Mouse (Mus musculus): ENCODE measurements around the gene Phc2.

- no peak for TF ChIP-seq CHD2 (IDR thresholded peaks at IDR 0.05; ENCODE audit: low read depth, low read length)
- no peak for TF ChIP-seq ZC3H11A (IDR thresholded peaks at IDR 0.05; ENCODE audit: borderline replicate concordance, low read depth, low read length)
Measured at GRCm38 (mm10) chr4:128620572-128620971, 33.9 kb upstream of the Phc2 start.

Measured in ES-E14 (cell line).